Mouse (Mus musculus): ENCODE results near the gene Knl1.

Knl1 gene

DNA sequence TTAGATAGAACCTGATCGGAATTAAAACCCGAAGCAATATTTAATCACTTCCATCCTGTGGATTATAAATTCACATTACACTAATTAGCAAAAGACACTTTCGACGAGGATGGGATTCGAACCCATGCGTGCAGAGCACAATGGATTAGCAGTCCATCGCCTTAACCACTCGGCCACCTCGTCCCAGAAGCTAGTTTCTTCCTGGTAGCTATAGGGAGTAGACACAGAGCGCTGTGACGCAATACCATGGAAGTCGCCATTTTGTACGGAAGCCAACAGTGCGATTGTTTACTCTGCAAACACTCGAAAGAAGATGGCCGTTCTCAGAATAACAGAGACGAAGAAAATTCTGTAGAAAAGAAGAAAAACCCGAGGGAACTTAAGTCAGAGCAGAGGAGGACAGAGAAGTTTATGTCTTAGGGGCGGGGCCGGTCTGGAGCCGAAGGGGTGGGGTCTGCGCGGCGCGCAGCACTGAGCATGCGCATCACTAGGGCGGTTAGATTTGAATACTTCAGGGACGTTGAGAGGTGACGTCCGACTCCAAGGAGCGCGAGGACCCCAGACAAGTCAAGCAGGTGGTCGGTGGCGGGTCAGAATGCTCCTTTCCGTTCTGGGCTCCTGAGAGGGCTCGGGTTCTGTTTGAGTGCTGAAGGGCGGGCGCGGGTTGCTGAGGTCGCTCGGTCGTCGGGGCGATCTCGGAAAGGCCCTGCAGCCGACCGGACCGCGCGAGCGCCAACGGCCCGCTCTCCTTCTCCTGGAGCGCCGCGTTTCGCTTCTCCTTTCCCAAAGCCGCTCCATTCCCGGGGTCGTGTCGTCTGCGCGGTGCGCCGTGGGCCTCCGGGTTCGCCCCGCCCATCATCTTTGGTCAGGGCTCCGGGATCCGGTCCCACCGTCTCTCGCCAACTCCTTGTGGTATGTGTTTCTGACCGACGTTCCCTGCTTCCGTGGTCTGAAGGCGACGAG lies at the start of gene Knl1:
Gene Knl1, plus strand, starts transcription at position 471 of the 963 bp plus-strand sequence.
- in situ Hi-C loops (cut with MboI, MseI), result no loop called here

DNA sequence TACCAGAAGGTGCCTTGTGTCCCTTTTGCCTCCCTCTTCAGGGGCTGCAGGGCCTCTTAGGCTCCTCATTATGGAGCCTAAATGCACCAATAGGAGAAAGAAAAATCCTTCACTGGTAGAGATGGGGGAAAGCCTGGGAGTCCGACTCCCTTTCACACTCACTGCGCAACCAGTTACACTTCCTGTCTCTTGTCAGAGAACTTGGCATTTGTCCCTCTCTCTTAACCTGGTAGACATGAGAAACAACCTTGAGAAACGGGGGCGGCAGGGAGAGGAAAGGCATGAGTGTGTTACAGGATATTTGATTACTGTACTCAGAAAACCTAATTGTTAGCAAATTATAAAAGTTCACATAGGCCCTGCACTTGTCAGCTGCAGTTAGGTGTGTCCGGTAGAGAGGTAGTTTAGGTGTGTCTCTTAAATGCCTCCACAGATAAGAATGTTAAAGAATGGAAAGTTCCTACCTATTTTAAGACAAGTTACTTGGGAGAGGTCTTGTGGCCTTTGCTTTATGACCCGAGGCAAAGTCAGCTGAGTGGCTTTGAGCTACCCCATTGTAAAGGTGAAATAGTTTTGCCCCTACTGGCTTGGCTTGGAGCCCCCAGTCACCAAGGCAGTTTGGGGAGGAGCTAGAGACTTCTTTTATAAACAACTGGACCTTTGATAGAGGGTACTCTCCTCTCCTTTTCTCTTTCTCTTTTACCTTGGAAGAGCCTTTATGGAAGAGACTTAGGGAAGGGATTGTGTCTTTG lies 48.6 kb upstream of the Knl1 start:
- in situ Hi-C loops (cut with MboI, MseI), result no loop called here

DNA sequence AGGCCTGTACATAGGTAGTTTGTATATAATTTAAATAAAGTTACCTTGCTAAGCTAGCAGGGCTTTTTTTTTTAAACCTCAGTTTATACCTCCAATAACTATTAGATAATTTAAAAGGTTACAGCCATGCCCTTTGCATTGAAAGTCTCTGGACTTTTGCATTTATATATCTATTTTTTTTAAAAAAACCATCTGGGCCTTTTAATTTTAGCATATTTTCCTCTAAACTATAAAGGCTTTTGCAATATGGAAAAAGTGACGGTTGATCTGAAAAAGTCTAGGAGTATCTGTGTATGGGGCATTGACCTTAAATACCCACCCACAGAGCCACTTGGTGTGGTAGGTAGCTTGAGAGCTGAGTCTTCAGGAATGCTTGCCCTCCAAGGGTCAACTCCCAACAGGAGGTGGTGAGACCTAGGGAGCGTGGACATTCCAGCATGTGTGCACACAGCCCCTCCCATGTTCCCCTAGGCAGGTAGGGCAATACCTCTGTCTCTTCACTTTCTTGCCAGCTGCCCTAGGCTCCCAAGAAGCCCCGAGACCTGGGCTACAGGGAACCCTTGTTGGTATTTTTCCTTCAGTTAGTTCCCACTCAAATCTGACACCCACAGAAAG lies 47.8 kb upstream of the Knl1 start:
- in situ Hi-C loops (cut with MboI, MseI), result no loop called here

DNA sequence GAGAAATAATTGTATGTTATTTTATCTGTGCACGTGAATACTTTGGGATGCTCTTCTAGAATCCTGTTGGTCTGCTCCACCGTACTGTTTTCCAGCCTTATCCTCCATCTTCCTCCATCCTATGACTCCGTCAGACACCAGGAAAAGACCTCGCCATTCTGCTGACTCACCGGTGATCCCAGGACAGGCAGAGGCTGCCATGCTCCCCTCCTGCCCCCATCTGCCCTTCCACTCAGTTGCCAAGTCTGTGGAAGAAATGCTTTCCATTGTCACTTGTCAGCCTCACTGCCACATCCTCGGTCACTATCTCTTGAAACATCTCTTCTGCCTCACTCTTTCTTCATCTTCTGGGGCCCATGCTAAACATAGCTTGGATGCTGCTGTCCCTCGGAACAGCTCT lies 40.0 kb upstream of the Knl1 start:
- in situ Hi-C loops (cut with MboI, MseI), result no loop called here

DNA sequence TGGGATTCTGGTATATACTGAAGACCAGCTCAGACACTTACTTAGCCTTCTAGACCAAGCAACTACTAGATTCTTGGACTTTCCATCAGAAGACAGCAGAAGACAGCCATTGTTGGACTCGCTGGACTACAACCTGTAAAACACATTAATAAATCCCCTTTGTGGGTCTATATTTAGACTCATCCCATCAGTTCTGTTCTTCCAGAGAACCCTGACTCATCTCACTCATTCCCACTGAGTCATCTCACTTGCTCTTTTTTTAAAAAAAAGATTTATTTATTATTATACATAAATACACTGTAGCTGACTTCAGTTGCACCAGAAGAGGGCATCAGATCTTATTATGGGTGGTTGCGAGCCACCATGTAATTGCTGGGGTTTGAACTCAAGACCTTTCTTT lies 37.5 kb upstream of the Knl1 start:
- in situ Hi-C loops (cut with MboI, MseI), result no loop called here

DNA sequence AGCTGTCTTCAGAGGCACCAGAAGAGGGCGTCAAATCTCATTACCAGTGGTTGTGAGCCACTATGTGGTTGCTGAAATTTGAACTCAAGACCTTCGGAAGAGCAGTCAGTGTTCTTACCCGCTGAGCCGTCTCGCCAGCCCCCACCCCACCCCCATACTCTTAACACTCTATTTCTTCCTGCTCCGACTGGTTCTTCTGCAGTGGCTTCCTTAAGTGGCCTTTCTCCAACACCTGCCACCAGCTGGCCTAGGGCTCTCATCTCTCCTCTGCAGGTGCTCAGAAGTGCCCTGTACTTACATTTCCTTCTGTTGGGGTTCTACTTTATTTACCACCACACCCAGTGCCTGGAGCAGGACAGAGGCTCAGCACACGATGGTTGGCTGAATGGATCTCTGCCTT lies 31.9 kb upstream of the Knl1 start:
- in situ Hi-C loops (cut with MboI, MseI), result loop anchor here (5.0 kb wide), 1 partner anchor 267 kb away; no protein-coding TSS in a partner anchor

DNA sequence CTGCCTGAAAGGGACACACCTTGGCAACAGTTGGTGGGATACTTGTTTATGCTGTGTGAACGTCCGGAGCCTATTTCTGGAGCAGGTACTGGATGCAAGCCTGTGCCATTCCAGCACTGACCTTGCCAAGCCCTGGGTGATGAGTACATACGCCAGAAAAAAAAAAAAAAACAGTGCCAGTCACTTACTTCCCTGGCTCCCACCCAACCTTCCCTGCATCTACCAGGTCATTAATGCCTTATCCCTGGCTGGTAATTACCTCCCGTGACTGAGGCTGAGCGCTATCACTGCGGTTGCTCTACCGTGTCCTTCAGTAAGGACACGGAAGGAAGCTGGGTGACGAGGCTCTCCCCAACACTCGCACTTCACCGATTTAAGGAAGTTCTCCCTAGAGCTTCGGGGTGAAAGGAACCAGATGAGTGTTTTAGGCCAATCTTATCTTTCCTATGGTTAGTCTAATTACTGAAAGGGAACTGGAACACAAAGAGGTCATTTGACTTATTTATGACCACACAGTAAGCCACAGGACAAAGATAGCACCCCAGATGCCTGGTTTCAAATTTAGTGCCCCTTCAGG lies 31.2 kb upstream of the Knl1 start:
- in situ Hi-C loops (cut with MboI, MseI), result loop anchor here (5.0 kb wide), 1 partner anchor 267 kb away; no protein-coding TSS in a partner anchor

DNA sequence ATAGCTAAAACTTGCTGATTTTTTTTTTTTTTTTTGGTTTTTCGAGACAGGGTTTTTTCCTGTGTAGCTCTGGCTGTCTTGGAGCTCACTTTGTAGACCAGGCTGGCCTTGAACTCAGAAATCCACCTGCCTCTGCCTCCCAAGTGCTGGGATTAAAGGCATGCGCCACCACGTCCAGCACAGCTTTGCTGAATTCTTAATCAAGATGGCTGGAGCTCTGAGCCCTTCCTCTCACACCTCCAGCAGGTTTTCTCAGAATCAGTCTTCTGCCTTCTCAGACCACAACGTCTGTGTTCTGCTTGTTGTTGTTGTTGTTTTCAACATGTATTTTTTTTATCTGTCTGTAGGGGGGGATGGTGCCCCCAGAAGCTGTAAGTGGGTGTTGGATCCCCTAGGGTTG lies 30.6 kb upstream of the Knl1 start:
- in situ Hi-C loops (cut with MboI, MseI), result loop anchor here (5.0 kb wide), 1 partner anchor 266 kb away; no protein-coding TSS in a partner anchor

DNA sequence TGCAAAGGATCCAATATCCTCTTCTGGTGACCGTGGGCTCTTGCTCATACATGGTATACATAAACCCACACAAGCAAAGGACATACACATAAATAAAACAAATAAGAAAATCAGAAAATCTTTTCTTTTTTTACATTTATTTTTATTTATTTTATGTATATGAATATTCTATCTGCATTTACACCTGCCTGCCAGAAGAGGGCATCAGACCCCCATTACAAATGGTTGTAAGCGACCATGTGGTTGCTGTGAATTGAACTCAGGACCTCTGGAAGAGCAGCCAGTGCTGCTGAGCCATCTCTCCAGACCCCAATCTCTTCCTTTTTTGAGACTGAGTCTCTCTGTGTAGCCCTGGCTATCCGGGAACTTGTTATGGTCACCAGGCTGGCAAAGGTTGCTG lies 29.3 kb upstream of the Knl1 start:
- in situ Hi-C loops (cut with MboI, MseI), result loop anchor here (5.0 kb wide), 1 partner anchor 265 kb away; no protein-coding TSS in a partner anchor

DNA sequence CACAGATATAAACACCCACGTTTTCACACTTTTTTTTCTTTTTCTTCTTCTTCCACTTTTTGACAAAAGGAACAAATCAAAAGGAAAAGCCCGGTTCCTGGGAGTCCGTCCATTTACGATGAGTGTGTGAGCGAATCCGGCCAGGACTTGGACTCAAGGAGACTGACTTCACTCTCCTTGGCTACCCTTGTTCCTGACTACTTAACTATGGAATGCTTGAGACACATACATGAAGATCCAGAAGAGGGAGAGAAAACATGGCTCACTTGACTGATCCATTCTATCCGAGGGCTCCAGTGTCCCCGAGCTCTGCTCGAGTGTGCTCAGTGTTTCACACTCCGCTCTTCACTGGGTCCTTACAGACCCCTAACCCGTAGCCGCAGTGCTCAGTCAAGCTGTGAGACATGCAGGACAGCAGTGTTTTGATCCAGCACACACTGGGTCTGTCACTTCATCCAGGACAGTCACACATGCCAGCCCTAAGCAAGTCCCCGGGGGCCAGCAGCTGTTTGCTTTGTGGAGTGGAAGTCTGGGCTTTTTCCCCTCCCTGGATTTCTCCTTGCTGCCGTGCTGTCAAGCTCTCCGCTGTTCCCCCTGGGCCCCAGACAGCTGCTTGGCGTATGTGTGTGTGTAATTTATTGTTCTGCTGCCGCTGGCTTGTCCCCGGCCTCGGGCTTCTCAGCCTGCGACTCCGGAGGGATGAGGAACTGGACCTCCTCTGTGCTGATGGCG lies 28.4 kb upstream of the Knl1 start:
- in situ Hi-C loops (cut with MboI, MseI), result loop anchor here (5.0 kb wide), 1 partner anchor 264 kb away; no protein-coding TSS in a partner anchor

DNA sequence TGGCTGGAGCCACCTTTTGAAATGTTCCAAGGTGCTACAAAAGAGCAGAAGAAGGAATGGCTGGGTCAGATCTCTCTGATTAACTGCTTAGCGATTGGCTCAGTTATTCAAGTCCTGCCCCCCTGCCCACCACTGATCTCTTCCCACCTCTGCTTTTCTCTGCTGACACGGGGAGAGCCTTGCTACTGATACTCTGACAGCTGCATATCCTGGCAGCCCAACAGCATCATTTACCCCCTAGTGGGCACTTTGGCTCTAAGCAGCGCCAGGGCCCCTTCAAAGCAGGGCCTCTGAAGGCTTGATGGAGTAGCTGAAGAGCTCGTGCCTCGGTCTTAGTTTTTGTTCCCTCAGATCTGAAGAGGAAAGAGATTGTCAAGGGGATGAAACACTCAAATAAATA lies 27.8 kb upstream of the Knl1 start:
- in situ Hi-C loops (cut with MboI, MseI), result loop anchor here (5.0 kb wide), 1 partner anchor 263 kb away; no protein-coding TSS in a partner anchor

DNA sequence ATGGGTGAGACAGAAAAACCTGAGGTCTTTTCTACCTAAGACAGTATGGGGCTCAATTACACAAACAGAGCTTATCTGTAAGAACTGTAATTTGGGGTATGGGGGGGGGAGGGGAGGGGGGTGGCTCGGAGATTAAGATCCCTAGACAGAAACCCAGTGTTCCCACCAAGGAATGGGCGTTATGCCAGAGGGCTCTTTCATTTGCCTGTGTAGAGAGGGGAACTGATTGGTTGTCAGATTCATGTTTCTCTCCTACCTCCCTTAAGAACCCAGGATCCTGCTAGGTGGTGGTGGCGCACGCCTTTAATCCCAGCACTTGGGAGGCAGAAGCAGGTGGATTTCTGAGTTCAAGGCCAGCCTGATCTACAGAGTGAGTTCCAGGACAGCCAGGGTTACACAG lies 27.4 kb upstream of the Knl1 start:
- in situ Hi-C loops (cut with MboI, MseI), result loop anchor here (5.0 kb wide), 1 partner anchor 263 kb away; no protein-coding TSS in a partner anchor

DNA sequence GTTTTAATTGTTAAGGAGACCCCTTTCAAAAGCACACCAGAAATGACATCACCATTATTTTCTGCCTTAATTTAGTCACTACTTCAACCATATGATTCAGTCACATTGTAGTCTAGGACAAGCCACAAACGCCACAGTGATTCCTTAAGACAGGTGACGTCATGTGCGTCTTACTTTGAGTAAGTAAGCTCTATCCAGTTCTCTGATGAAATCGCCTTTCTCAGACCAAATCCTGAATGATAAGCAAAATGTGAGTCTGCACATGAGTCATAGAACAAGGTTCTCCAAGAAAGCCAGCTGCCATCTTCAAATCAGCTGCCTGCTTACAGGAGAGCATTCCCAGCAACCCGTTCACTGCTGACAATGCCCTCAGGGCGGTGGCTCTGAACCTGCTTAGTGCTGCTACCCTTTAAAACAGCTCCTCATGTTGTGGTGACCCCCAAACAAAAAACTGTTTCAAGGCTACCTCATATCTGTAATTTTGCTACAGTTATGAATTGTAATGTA lies 23.7 kb upstream of the Knl1 start:
- in situ Hi-C loops (cut with MboI, MseI), result no loop called here

DNA sequence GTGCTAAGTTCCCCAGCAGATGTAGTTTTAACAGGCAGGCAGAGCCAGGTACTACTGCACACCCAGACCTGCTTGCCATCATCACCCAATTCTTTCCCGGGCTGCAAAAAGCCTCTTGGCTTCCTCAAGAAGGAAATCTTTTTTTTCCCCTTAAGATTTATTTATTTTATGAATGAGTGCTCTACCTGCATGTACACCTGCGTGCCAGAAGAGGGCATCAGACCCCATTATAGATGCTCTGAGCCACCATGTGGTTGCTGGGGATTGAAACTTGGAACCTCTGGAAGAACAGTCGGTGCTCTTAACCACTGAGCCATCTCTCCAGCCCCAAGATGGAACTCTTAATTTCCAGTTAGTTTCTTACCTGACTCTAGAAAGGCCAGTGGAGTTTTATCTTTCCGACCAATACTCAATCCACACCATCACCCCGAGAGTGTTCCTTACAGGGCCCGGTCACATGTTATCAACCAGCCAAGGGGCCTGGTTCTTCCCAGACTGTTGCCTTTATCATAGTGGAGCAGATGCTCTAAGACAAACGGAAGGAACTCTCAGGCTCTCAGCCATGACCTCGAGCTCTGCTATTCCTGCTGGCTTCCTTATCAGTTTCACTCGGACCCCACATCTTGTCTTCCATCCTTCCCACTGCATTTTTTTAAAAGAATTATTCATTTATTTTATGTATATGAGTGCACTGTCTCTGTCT lies 22.2 kb upstream of the Knl1 start:
- in situ Hi-C loops (cut with MboI, MseI), result no loop called here

DNA sequence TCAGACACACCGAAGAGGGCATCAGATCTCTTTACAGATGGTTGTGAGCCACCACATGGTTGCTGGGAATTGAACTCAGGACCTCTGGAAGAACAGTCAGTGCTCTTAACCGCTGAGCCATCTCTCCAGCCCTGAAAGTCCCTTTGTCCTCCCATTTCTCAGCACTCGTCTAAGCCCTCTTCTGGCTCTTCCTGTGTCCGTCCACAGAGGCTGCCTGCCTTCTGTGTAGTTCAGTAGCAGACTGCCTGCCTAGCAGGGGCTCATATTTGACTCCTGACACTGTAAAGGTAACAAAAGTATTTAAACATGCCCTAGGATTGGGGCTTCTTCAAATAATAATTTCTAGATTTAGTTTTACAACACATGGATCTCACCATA lies 21.7 kb upstream of the Knl1 start:
- in situ Hi-C loops (cut with MboI, MseI), result no loop called here

DNA sequence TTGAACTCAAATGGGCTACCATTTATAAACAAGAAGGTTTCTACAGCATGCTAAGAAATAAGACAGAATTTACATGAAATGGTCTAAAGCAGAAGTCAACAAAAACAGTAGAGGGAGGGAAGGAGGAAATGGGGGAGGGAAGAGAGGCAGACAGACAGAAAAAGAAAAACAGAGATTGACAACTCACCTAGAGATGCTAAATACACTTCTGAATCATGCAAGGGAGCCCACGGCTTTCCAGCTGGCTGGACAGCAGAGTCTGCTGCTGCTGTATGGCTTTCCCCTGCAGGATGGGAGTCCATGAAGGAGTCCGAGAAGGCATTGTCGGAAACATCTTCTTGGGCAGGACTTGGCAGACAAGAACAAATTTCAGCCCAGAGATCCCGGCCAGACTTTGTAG lies 20.0 kb upstream of the Knl1 start:
- in situ Hi-C loops (cut with MboI, MseI), result no loop called here

DNA sequence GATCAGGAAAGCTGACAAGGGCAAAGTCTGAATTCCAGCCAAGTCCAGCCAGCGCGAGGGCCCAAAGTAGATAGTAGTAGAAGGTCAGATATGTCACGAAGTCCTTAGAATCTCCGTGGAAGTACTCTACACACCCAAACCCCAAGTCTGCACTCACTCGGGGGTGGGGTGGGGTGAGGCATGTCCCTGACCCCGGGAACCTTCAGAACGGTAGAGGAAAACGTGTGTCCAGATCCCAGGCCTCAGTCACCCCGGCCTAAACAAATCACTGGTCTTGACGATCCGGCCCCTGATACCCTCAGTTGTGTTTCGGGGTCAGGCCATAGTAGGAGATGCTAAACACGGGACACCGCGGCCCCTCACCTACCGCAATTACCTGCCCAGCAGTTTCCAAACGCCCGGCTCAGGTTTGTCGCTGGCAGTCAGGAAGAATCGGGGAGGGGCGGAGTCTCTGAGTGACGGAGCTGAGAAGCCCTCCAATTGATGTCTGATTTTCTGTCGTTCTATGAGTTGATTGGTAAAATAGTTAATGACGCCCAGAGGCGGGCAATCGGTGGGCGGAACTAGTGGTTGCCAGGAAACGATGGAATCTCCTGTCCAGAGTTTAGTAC lies 17.9 kb upstream of the Knl1 start, which contains the start of gene Ccdc32:
Gene Ccdc32, minus strand, starts transcription at position 453 of the 611 bp plus-strand sequence.
- in situ Hi-C loops (cut with MboI, MseI), result no loop called here

DNA sequence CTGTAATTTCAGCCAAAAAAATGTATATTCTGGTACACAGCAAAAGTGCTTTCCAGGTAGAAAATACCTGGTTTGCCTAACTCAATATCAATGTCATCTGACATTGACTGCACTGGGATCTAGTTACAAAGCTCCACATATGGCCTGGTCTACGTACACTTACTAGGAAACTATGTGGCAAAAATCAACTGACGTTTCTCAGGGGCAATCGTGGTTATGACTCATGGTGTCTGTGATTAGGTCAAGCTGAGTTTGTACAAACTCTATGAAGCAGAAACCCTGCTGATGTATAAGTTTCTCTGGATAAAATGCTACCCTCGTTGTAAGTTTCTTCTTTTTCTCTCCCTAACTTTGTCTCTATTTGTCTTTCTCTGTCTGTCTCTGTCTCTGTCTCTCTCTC lies 14.7 kb upstream of the Knl1 start:
- in situ Hi-C loops (cut with MboI, MseI), result no loop called here

DNA sequence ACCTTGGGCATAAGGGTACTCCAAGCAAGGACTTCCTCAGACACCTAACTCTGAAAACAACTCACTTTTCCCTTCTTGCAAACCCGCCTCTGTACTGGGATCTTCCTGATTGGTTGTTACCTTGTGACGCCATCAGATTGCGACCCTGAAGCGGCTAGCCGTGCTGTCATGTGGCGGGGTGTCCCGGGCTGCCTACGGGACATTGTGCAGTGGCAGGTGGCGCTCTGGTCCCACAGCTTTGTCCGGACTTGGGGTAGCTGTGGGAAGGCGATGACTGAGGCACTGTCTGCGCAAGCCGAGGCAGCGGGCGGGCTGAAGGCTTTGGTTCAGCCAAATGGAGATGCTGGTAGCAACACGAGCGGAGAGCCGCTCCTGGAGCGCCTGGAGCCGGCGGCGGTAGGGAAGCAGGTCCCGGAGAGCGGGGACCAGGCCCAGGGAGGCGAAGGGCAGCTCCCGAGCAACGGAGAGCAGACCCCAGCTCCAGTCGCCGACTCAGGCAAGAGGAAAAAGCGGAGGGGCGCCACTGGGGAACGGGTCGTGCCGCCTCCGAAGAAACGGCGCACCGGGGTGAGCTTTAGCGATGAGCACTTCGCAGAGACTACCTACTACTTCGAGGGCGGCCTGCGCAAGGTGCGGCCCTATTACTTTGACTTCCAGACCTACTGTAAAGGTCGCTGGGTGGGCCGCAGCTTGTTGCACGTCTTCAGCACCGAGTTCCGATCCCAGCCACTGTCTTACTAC lies 12.1 kb upstream of the Knl1 start, which contains the start of gene Rpusd2:
Gene Rpusd2, plus strand, starts transcription at position 135 of the 741 bp plus-strand sequence.
- in situ Hi-C loops (cut with MboI, MseI), result loop anchor here (5.0 kb wide), 1 partner anchor 257 kb away; no protein-coding TSS in a partner anchor
